In genomic region chr19:18253333-18253732, GRCm38 (mm10) we compare ENCODE assay signal across 27 mouse cellular contexts.
A peak's percentile ranks its signal among the peaks of the same experiment; 100 is the strongest.
DNase-seq lines count a peak whose midpoint lies in the region; ATAC-seq and TF ChIP-seq lines count a peak whose summit lies in the region.
"Had no signal": no experiment of that assay in that cellular context is flagged by ENCODE, and none has a peak within 500 bp of the region (broad histone marks: within the 10 kb centered on the region; RNA-seq: fewer than 3 reads in every experiment).

No protein-coding gene starts in this region.

- H3K27me3 ChIP-seq in forebrain, embryonic 12.5 days, result no peaks in the 10 kb centered on the region
- H3K27me3 ChIP-seq in forebrain, embryonic 16.5 days (replicated peaks; ENCODE audit: control insufficient read depth, insufficient read depth, low read length), result no peaks in the 10 kb centered on the region
- no peaks in the 10 kb centered on the region for H3K27me3 ChIP-seq in midbrain, embryonic 11.5 days (ENCODE audit: control insufficient read depth, insufficient read depth, low read length)
- H3K27me3 ChIP-seq in midbrain, embryonic 16.5 days (ENCODE audit: control insufficient read depth, insufficient read depth, low read depth, low read length), result no peaks in the 10 kb centered on the region
- H3K27me3 ChIP-seq in liver, postnatal 0 days (ENCODE audit: insufficient read depth, low read length), result no peaks in the 10 kb centered on the region
- H3K27me3 ChIP-seq: CH12.LX; forebrain, embryonic 15.5 days; heart, embryonic 12.5 days; heart, embryonic 15.5 days; hindbrain, embryonic 12.5 days; hindbrain, embryonic 15.5 days; Patski had no signal

- H3K4me1 ChIP-seq in forebrain, embryonic 12.5 days, result no peaks in the 10 kb centered on the region
- no peaks in the 10 kb centered on the region for H3K4me1 ChIP-seq in forebrain, embryonic 16.5 days (replicated peaks; ENCODE audit: control insufficient read depth, insufficient read depth, low read length)
- no peaks in the 10 kb centered on the region for H3K4me1 ChIP-seq in midbrain, embryonic 11.5 days (ENCODE audit: control insufficient read depth, insufficient read depth, low read length)
- no peaks in the 10 kb centered on the region for H3K4me1 ChIP-seq in midbrain, embryonic 16.5 days (ENCODE audit: control insufficient read depth, insufficient read depth, low read length)
- no peaks in the 10 kb centered on the region for H3K4me1 ChIP-seq in liver, postnatal 0 days (ENCODE audit: insufficient read depth)
- H3K4me1 ChIP-seq: forebrain, embryonic 15.5 days; heart, embryonic 12.5 days; heart, embryonic 15.5 days; hindbrain, embryonic 12.5 days; hindbrain, embryonic 15.5 days had no signal

- H3K4me3 ChIP-seq in forebrain, embryonic 12.5 days (replicated peaks), result no peak overlapping the region
- H3K4me3 ChIP-seq in forebrain, embryonic 16.5 days (replicated peaks; ENCODE audit: low read length), result no peak overlapping the region
- H3K4me3 ChIP-seq in midbrain, embryonic 11.5 days (ENCODE audit: low read depth, low read length), result no peak overlapping the region
- H3K4me3 ChIP-seq in midbrain, embryonic 16.5 days (ENCODE audit: low read depth, low read length), result no peak overlapping the region
- no peak overlapping the region for H3K4me3 ChIP-seq in liver, postnatal 0 days (ENCODE audit: low read depth, low read length)
- H3K4me3 ChIP-seq: forebrain, embryonic 10.5 days; forebrain, embryonic 15.5 days; heart, embryonic 12.5 days; heart, embryonic 15.5 days; hindbrain, embryonic 12.5 days; hindbrain, embryonic 15.5 days had no signal

- 0 out of 2 replicates have a peak, but pooled peaks have one; percentile 44 for ATAC-seq in forebrain, embryonic 12.5 days (ENCODE audit: low FRiP score)
- no peak for ATAC-seq in forebrain, embryonic 16.5 days
- peak; percentile 64 for ATAC-seq in midbrain, embryonic 11.5 days (ENCODE audit: low FRiP score)
- ATAC-seq in midbrain, embryonic 16.5 days, result no peak
- no peak for ATAC-seq in liver, postnatal 0 days
- ATAC-seq: activated CD4-positive, CD25-positive, alpha-beta regulatory T cell, adult 4 months; forebrain, embryonic 15.5 days; Patski had no signal

- TF ChIP-seq CTCF in liver, postnatal 0 days (IDR thresholded peaks at IDR 0.05; ENCODE audit: low read depth), result no peak

- H3K4me2 ChIP-seq in forebrain, embryonic 12.5 days, result no peak overlapping the region
- H3K4me2 ChIP-seq in forebrain, embryonic 16.5 days (ENCODE audit: low read length), result no peak overlapping the region
- no peak overlapping the region for H3K4me2 ChIP-seq in midbrain, embryonic 11.5 days
- no peak overlapping the region for H3K4me2 ChIP-seq in midbrain, embryonic 16.5 days (ENCODE audit: low read length)
- H3K4me2 ChIP-seq in liver, postnatal 0 days (ENCODE audit: low read depth, low read length), result no peak overlapping the region
- H3K4me2 ChIP-seq: forebrain, embryonic 15.5 days; heart, embryonic 12.5 days; heart, embryonic 15.5 days; hindbrain, embryonic 12.5 days; hindbrain, embryonic 15.5 days had no signal

- H3K9ac ChIP-seq in forebrain, embryonic 12.5 days, result no peak overlapping the region
- H3K9ac ChIP-seq in forebrain, embryonic 16.5 days (replicated peaks; ENCODE audit: low read depth, low read length), result no peak overlapping the region
- H3K9ac ChIP-seq in midbrain, embryonic 11.5 days (ENCODE audit: low read length), result no peak overlapping the region
- H3K9ac ChIP-seq in midbrain, embryonic 16.5 days (ENCODE audit: low read depth, low read length), result no peak overlapping the region
- H3K9ac ChIP-seq in liver, postnatal 0 days (replicated peaks), result no peak overlapping the region
- H3K9ac ChIP-seq: forebrain, embryonic 15.5 days; heart, embryonic 12.5 days; heart, embryonic 15.5 days; hindbrain, embryonic 12.5 days; hindbrain, embryonic 15.5 days had no signal

- H3K36me3 ChIP-seq in forebrain, embryonic 12.5 days (replicated peaks), result no peaks in the 10 kb centered on the region
- H3K36me3 ChIP-seq in forebrain, embryonic 16.5 days (ENCODE audit: control insufficient read depth, insufficient read depth), result no peaks in the 10 kb centered on the region
- H3K36me3 ChIP-seq in midbrain, embryonic 11.5 days (ENCODE audit: control insufficient read depth, insufficient read depth, low read length), result no peaks in the 10 kb centered on the region
- H3K36me3 ChIP-seq in midbrain, embryonic 16.5 days (ENCODE audit: control insufficient read depth, insufficient read depth, low read length), result no peaks in the 10 kb centered on the region
- H3K36me3 ChIP-seq in liver, postnatal 0 days (replicated peaks; ENCODE audit: insufficient read depth, low read length), result no peaks in the 10 kb centered on the region
- H3K36me3 ChIP-seq: forebrain, embryonic 10.5 days; forebrain, embryonic 15.5 days; G1E; heart, embryonic 12.5 days; heart, embryonic 15.5 days; hindbrain, embryonic 12.5 days; hindbrain, embryonic 15.5 days had no signal

- TF ChIP-seq EP300 in liver, postnatal 0 days (IDR thresholded peaks at IDR 0.05; ENCODE audit: low read depth), result no peak

- H3K9me3 ChIP-seq in forebrain, embryonic 12.5 days, result no peaks in the 10 kb centered on the region
- H3K9me3 ChIP-seq in forebrain, embryonic 16.5 days (ENCODE audit: control insufficient read depth, low read length), result no peaks in the 10 kb centered on the region
- H3K9me3 ChIP-seq in midbrain, embryonic 11.5 days (ENCODE audit: control insufficient read depth, low read length), result no peaks in the 10 kb centered on the region
- no peaks in the 10 kb centered on the region for H3K9me3 ChIP-seq in midbrain, embryonic 16.5 days (replicated peaks; ENCODE audit: control insufficient read depth, low read length, poor library complexity, severe bottlenecking)
- no peaks in the 10 kb centered on the region for H3K9me3 ChIP-seq in liver, postnatal 0 days (ENCODE audit: low read length)
- H3K9me3 ChIP-seq: forebrain, embryonic 10.5 days; forebrain, embryonic 15.5 days; G1E; heart, embryonic 12.5 days; heart, embryonic 15.5 days; hindbrain, embryonic 12.5 days; hindbrain, embryonic 15.5 days had no signal

- no peak for DNase-seq in midbrain, embryonic 11.5 days (ENCODE audit: low spot score, missing footprints)
- peak; percentile 15 for DNase-seq in retina, postnatal 1 day
- no peak for DNase-seq in retina, embryonic 14.5 days (ENCODE audit: low spot score)
- no peak for DNase-seq in liver, postnatal 0 days
- DNase-seq: adrenal gland, adult 8-10 months; adrenal gland, postnatal 25 days; B cell, adult 2 months; cerebellum, adult 18-20 months; cerebellum, adult 9-10 months; cerebellum, postnatal 14 days; gastrocnemius, postnatal 25 days; heart, adult 18-20 months; heart, postnatal 10 days; heart, postnatal 36 days had no signal

- no peak overlapping the region for H3K27ac ChIP-seq in forebrain, embryonic 12.5 days
- H3K27ac ChIP-seq in forebrain, embryonic 16.5 days (ENCODE audit: low read length), result no peak overlapping the region
- H3K27ac ChIP-seq in midbrain, embryonic 11.5 days (ENCODE audit: low read depth, low read length), result no peak overlapping the region
- H3K27ac ChIP-seq in midbrain, embryonic 16.5 days (ENCODE audit: low read length), result no peak overlapping the region
- no peak overlapping the region for H3K27ac ChIP-seq in liver, postnatal 0 days (ENCODE audit: low read depth)
- H3K27ac ChIP-seq: forebrain, embryonic 10.5 days; forebrain, embryonic 15.5 days; heart, embryonic 15.5 days; hindbrain, embryonic 12.5 days; hindbrain, embryonic 15.5 days had no signal

- WGBS in forebrain, embryonic 12.5 days, result 59% methylated on average over 4 of the region's 4 CpGs
- 58% methylated on average over 4 of the region's 4 CpGs for whole genome bisulfite sequencing in forebrain, embryonic 16.5 days
- WGBS in midbrain, embryonic 11.5 days, result 51% methylated on average over 4 of the region's 4 CpGs
- WGBS in midbrain, embryonic 16.5 days, result 36% methylated on average over 4 of the region's 4 CpGs
- WGBS in liver, postnatal 0 days (ENCODE audit: insufficient replicate concordance), result 81% methylated on average over 4 of the region's 4 CpGs

Comparison
In these comparisons a context has a peak if more than half of its experiments do, and no peak if none do; other contexts are left out.
1. ATAC-seq: peak in forebrain, embryonic 12.5 days (single experiment) and midbrain, embryonic 11.5 days (single experiment); none in forebrain, embryonic 16.5 days (single experiment), midbrain, embryonic 16.5 days (single experiment) and liver, postnatal 0 days (single experiment).